Mouse (Mus musculus) forebrain, embryonic 13.5 days (tissue): ENCODE data around the gene Phactr1. TPM values are rescaled to one million over a fixed set of nuclear protein-coding genes. Genes with fewer than 3 reads are reported as not detected.

Source experiments
- ATAC-seq: fragments of 200-750 bp; cut with Nextera tagmentation; 2 replicates; pipeline ENCODE4 v1.8.0; 2017
- H3K27ac ChIP-seq: fragments of 300-500 bp; sonication (generic); 2 replicates; pipeline ENCODE4 v1.5.1; 2015; ENCODE audit warnings: inconsistent platforms, mild to moderate bottlenecking, moderate library complexity
- H3K27me3 ChIP-seq: fragments of 300-500 bp; sonication (generic); 2 replicates; pipeline ENCODE4 v1.6.1; 2015; ENCODE audit warnings: mild to moderate bottlenecking, inconsistent platforms
- H3K36me3 ChIP-seq: fragments of 300-500 bp; sonication (generic); 2 replicates; pipeline ENCODE4 v1.6.1; 2015; ENCODE audit warnings: mild to moderate bottlenecking, inconsistent platforms; ENCODE audit not compliant: poor library complexity, severe bottlenecking
- H3K4me1 ChIP-seq: fragments of 300-500 bp; sonication (generic); 2 replicates; pipeline ENCODE4 v1.6.1; 2015; ENCODE audit warnings: inconsistent platforms
- H3K4me2 ChIP-seq: fragments of 300-500 bp; sonication (generic); 2 replicates; pipeline ENCODE4 v1.6.1; 2015; ENCODE audit warnings: inconsistent platforms, mild to moderate bottlenecking, moderate library complexity
- H3K4me3 ChIP-seq: fragments of 300-500 bp; sonication (generic); 2 replicates; pipeline ENCODE4 v1.5.1; 2015; ENCODE audit warnings: mild to moderate bottlenecking, inconsistent platforms
- H3K9ac ChIP-seq: fragments of 300-500 bp; sonication (generic); 2 replicates; pipeline ENCODE4 v1.6.1; 2015; ENCODE audit warnings: mild to moderate bottlenecking, inconsistent platforms
- H3K9me3 ChIP-seq: fragments of 300-500 bp; sonication (generic); replicated peaks from 2 replicates; pipeline ENCODE4 v1.6.1; 2016; ENCODE audit warnings: inconsistent platforms
- WGBS: fragments of 180-500 bp; shearing (Covaris S2); methylation state at CpG from one replicate; pipeline ENCODE4 v1.1.7; 2015; 5-methylcytosine and 5-hydroxymethylcytosine counted together
- polyA plus RNA-seq: library from polyadenylated mRNA; unstranded; fragments of >200 nt; fragmentation: Nextera tagmentation; extraction: Ambion mirVana; gene quantifications from 2 replicates; pipeline ENCODE4 v1.2.1, GENCODE M21; 2015

Phactr1 gene
- polyA plus RNA-seq, 1 experiment from 2014 or later, result 34.4 TPM

GRCm38 (mm10) chr13:42760907-42761544 lies 80.6 kb downstream of the Phactr1 start:
- Histone ChIP-seq H3K27me3 (no peaks in the 10 kb centered on the region), H3K36me3 (no peaks in the 10 kb centered on the region), H3K4me2 (no peak overlapping the region), H3K4me1 (peaks cover 21% of the 10 kb centered on the region), H3K9ac (no peak overlapping the region), H3K4me3 (no peak overlapping the region), H3K9me3 (no peaks in the 10 kb centered on the region), H3K27ac (no peak overlapping the region)
- WGBS, result 87% methylated on average over 10 of the region's 10 CpGs
- ATAC-seq, result no peak

- 0 out of 2 replicates have a peak overlapping the region, but pooled peaks have one; percentile 22 for H3K4me2 ChIP-seq
- WGBS, result 8% methylated on average over 6 of the region's 6 CpGs
These were observed 91.9 kb downstream of the Phactr1 start for GRCm38 (mm10) chr13:42772314-42772713.

GRCm38 (mm10) chr13:42774040-42774439 lies 93.6 kb downstream of the Phactr1 start:
- no peaks in the 10 kb centered on the region for H3K36me3 ChIP-seq
- H3K9ac ChIP-seq, result no peak overlapping the region
- H3K4me2 ChIP-seq, result no peak overlapping the region
- no peaks in the 10 kb centered on the region for H3K27me3 ChIP-seq
- no peak overlapping the region for H3K4me3 ChIP-seq
- no peak overlapping the region for H3K27ac ChIP-seq
- no peak for ATAC-seq
- 69% methylated on average over 2 of the region's 2 CpGs for WGBS
- H3K9me3 ChIP-seq, result no peaks in the 10 kb centered on the region
- peaks cover 10% of the 10 kb centered on the region for H3K4me1 ChIP-seq

More at GRCm38 (mm10) chr13:42772314-42772713, 91.9 kb downstream of the Phactr1 start:
- H3K9me3 ChIP-seq, result no peaks in the 10 kb centered on the region
- no peak overlapping the region for H3K9ac ChIP-seq
- no peaks in the 10 kb centered on the region for H3K27me3 ChIP-seq
- no peaks in the 10 kb centered on the region for H3K36me3 ChIP-seq
- peaks cover 10% of the 10 kb centered on the region for H3K4me1 ChIP-seq
- ATAC-seq, result no peak
- H3K27ac ChIP-seq, result no peak overlapping the region
- no peak overlapping the region for H3K4me3 ChIP-seq

GRCm38 (mm10) chr13:42782151-42782550 lies 101.7 kb downstream of the Phactr1 start:
- no peaks in the 10 kb centered on the region for H3K27me3 ChIP-seq
- WGBS, result 56% methylated on average over 13 of the region's 13 CpGs

GRCm38 (mm10) chr13:42789221-42789620 lies 108.8 kb downstream of the Phactr1 start:
- no peak overlapping the region for H3K9ac ChIP-seq
- H3K9me3 ChIP-seq, result no peaks in the 10 kb centered on the region
- 85% methylated on average over 13 of the region's 13 CpGs for WGBS
- H3K36me3 ChIP-seq, result no peaks in the 10 kb centered on the region
- H3K4me3 ChIP-seq, result no peak overlapping the region
- H3K27ac ChIP-seq, result no peak overlapping the region
- ATAC-seq, result no peak
- H3K27me3 ChIP-seq, result no peaks in the 10 kb centered on the region
- 0 out of 2 replicates have a peak, but pooled peaks cover 5% of the 10 kb centered on the region for H3K4me1 ChIP-seq
- H3K4me2 ChIP-seq, result no peak overlapping the region

More at GRCm38 (mm10) chr13:42782151-42782550, 101.7 kb downstream of the Phactr1 start:
- H3K4me1 ChIP-seq, result peaks cover 8% of the 10 kb centered on the region; the same call in 1 of the 2 replicates
- no peaks in the 10 kb centered on the region for H3K9me3 ChIP-seq
- H3K36me3 ChIP-seq, result no peaks in the 10 kb centered on the region
- peak overlapping the region; percentile 14; the same call in 1 of the 2 replicates for H3K4me2 ChIP-seq
- no peak overlapping the region for H3K27ac ChIP-seq
- H3K4me3 ChIP-seq, result no peak overlapping the region
- no peak overlapping the region for H3K9ac ChIP-seq
- no peak for ATAC-seq

GRCm38 (mm10) chr13:42792279-42792678 lies 111.9 kb downstream of the Phactr1 start:
- Histone ChIP-seq H3K9me3 (no peaks in the 10 kb centered on the region), H3K4me3 (no peak overlapping the region), H3K4me2 (no peak overlapping the region), H3K27ac (no peak overlapping the region), H3K36me3 (no peaks in the 10 kb centered on the region), H3K4me1 (0 out of 2 replicates have a peak, but pooled peaks cover 5% of the 10 kb centered on the region), H3K27me3 (no peaks in the 10 kb centered on the region), H3K9ac (no peak overlapping the region)
- 26% methylated on average over 8 of the region's 8 CpGs for WGBS
- ATAC-seq, result peak; percentile 53; the same call in 1 of the 2 replicates

GRCm38 (mm10) chr13:42800523-42800922 lies 120.1 kb downstream of the Phactr1 start:
- no peak overlapping the region for H3K4me2 ChIP-seq
- H3K9ac ChIP-seq, result no peak overlapping the region
- H3K4me1 ChIP-seq, result peaks cover 18% of the 10 kb centered on the region
- no peaks in the 10 kb centered on the region for H3K36me3 ChIP-seq
- WGBS, result 80% methylated on average over 6 of the region's 6 CpGs
- H3K27ac ChIP-seq, result no peak overlapping the region
- H3K9me3 ChIP-seq, result no peaks in the 10 kb centered on the region; the same call in 1 of the 2 replicates
- H3K4me3 ChIP-seq, result no peak overlapping the region
- no peak for ATAC-seq
- H3K27me3 ChIP-seq, result no peaks in the 10 kb centered on the region

- 19% methylated on average over 9 of the region's 9 CpGs for WGBS
- ATAC-seq, result no peak
- Histone ChIP-seq H3K27ac (peak overlapping the region; percentile 51; the same call in 1 of the 2 replicates), H3K4me3 (no peak overlapping the region), H3K27me3 (no peaks in the 10 kb centered on the region), H3K9me3 (no peaks in the 10 kb centered on the region; the same call in 1 of the 2 replicates), H3K4me1 (peaks cover 18% of the 10 kb centered on the region), H3K36me3 (no peaks in the 10 kb centered on the region), H3K4me2 (peak overlapping the region; percentile 25), H3K9ac (no peak overlapping the region)
These were observed 123.9 kb downstream of the Phactr1 start for GRCm38 (mm10) chr13:42804314-42804713.

GRCm38 (mm10) chr13:42812762-42813161 lies 132.3 kb downstream of the Phactr1 start:
- Histone ChIP-seq H3K4me1 (peaks cover 11% of the 10 kb centered on the region), H3K36me3 (no peaks in the 10 kb centered on the region), H3K9me3 (no peaks in the 10 kb centered on the region), H3K4me2 (peak overlapping the region; percentile 41), H3K27ac (no peak overlapping the region), H3K9ac (no peak overlapping the region), H3K27me3 (no peaks in the 10 kb centered on the region; the same call in 1 of the 2 replicates), H3K4me3 (no peak overlapping the region)
- peak; percentile 89 for ATAC-seq
- WGBS, result 22% methylated on average over 7 of the region's 7 CpGs

- 52% methylated on average over 10 of the region's 10 CpGs for WGBS
- ATAC-seq, result no peak
- H3K4me3 ChIP-seq, result no peak overlapping the region
- peaks cover 14% of the 10 kb centered on the region for H3K4me1 ChIP-seq
- H3K27me3 ChIP-seq, result no peaks in the 10 kb centered on the region; the same call in 1 of the 2 replicates
- no peak overlapping the region for H3K4me2 ChIP-seq
- no peak overlapping the region for H3K27ac ChIP-seq
- H3K9ac ChIP-seq, result no peak overlapping the region
- no peaks in the 10 kb centered on the region for H3K36me3 ChIP-seq
- H3K9me3 ChIP-seq, result no peaks in the 10 kb centered on the region
These were observed 138.0 kb downstream of the Phactr1 start for GRCm38 (mm10) chr13:42818378-42818777.

GRCm38 (mm10) chr13:42820513-42820912 lies 140.1 kb downstream of the Phactr1 start:
- H3K36me3 ChIP-seq, result no peaks in the 10 kb centered on the region
- H3K27ac ChIP-seq, result no peak overlapping the region
- no peak overlapping the region for H3K4me2 ChIP-seq
- WGBS, result 44% methylated on average over 9 of the region's 9 CpGs
- H3K27me3 ChIP-seq, result no peaks in the 10 kb centered on the region; the same call in 1 of the 2 replicates
- no peaks in the 10 kb centered on the region for H3K9me3 ChIP-seq
- H3K4me1 ChIP-seq, result peaks cover 10% of the 10 kb centered on the region
- H3K9ac ChIP-seq, result no peak overlapping the region
- no peak overlapping the region for H3K4me3 ChIP-seq
- no peak for ATAC-seq

GRCm38 (mm10) chr13:42821426-42822106 lies 141.1 kb downstream of the Phactr1 start:
- no peak overlapping the region for H3K9ac ChIP-seq
- no peaks in the 10 kb centered on the region for H3K36me3 ChIP-seq
- 62% methylated on average over 15 of the region's 15 CpGs for WGBS
- H3K4me2 ChIP-seq, result no peak overlapping the region
- ATAC-seq, result no peak
- peaks cover 10% of the 10 kb centered on the region for H3K4me1 ChIP-seq
- no peaks in the 10 kb centered on the region for H3K9me3 ChIP-seq
- H3K27ac ChIP-seq, result no peak overlapping the region
- H3K27me3 ChIP-seq, result no peaks in the 10 kb centered on the region
- no peak overlapping the region for H3K4me3 ChIP-seq
